Mouse (Mus musculus) heart, adult 2 months (tissue): ENCODE measurements around the gene Stxbp2. TPM values are rescaled to one million over a fixed set of nuclear protein-coding genes. Genes with fewer than 3 reads are reported as not detected.
A peak's percentile ranks its signal among the peaks of the same experiment; 100 is the strongest.

Experiments
- DNase-seq, 2 experiments: peaks; one replicate each; pipeline ENCODE4 v3.0.0; 2021
- H3K27ac ChIP-seq: fragments of 200-600 bp; 2 replicates; pipeline ENCODE4 v1.8.1; 2022
- H3K27me3 ChIP-seq: fragments of 200-500 bp; 2 replicates; pipeline ENCODE4 v1.6.1; 2012; ENCODE audit warnings: mild to moderate bottlenecking, low read length, inconsistent platforms, mixed read lengths; ENCODE audit not compliant: control insufficient read depth, insufficient read depth
- H3K36me3 ChIP-seq: fragments of 200-500 bp; 2 replicates; pipeline ENCODE4 v1.6.1; 2012; ENCODE audit warnings: low read length, inconsistent platforms; ENCODE audit not compliant: control insufficient read depth, insufficient read depth
- H3K4me1 ChIP-seq: fragments of 200-500 bp; 2 replicates; pipeline ENCODE4 v1.6.1; 2011; ENCODE audit warnings: low read length; ENCODE audit not compliant: control insufficient read depth, insufficient read depth
- H3K4me3 ChIP-seq: fragments of 200-600 bp; 2 replicates; pipeline ENCODE4 v1.8.1; 2022
- H3K79me2 ChIP-seq: fragments of 200-500 bp; replicated peaks from 2 replicates; pipeline ENCODE4 v1.6.1; 2012; ENCODE audit warnings: mild to moderate bottlenecking, inconsistent platforms, low read length, moderate library complexity, mixed read lengths; ENCODE audit not compliant: control insufficient read depth, insufficient read depth
- H3K9ac ChIP-seq: fragments of 200-500 bp; 2 replicates; pipeline ENCODE4 v1.6.1; 2012; ENCODE audit warnings: low read depth, mild to moderate bottlenecking, control low read depth, inconsistent platforms, low read length, mixed read lengths
- CTCF ChIP-seq: fragments of 200-600 bp; IDR thresholded peaks from 2 replicates; pipeline ENCODE4 v1.8.1; 2022; ENCODE audit warnings: antibody characterized with exemption, mild to moderate bottlenecking, moderate library complexity
- EP300 ChIP-seq: fragments of 200-500 bp; IDR thresholded peaks from 2 replicates; pipeline ENCODE4 v1.6.1; 2011; ENCODE audit warnings: low read depth, low read length, control low read depth; ENCODE audit not compliant: insufficient read depth
- POLR2A ChIP-seq: fragments of 200-500 bp; IDR thresholded peaks from 2 replicates; pipeline ENCODE4 v1.6.1; 2011; ENCODE audit warnings: mild to moderate bottlenecking, low read depth, low read length, control low read depth; ENCODE audit not compliant: insufficient read depth
- WGBS: fragments of 180-500 bp; shearing (Covaris S2); methylation state at CpG from one replicate; pipeline ENCODE4 v1.1.7; 2018; 5-methylcytosine and 5-hydroxymethylcytosine counted together
- intact Hi-C: fragments of 180-260 bp; cut with DNase I; formaldehyde crosslinking; loops from one replicate; pipeline ENCODE4 v1.15.1; 2025
- polyA plus RNA-seq: library from polyadenylated mRNA; depleted of rRNA; stranded (reverse); fragments of >200 nt; gene quantifications from 2 replicates; pipeline ENCODE4 v1.2.3, GENCODE M21; 2012
- total RNA-seq, 2 experiments: library from RNA; stranded (reverse); gene quantifications; 2 replicates each; pipeline ENCODE4 v1.2.3; 2021

Stxbp2 gene
- total and polyA plus RNA-seq, 3 experiments, result 5.7 to 9.6 (median 6.4) TPM

- peak within 1 kb of the TSS; percentile 45 for H3K4me3 ChIP-seq
- H3K36me3 ChIP-seq, result no peaks in the 10 kb centered on the region
- H3K27ac ChIP-seq, result peak within 1 kb of the TSS; percentile 19
- intact Hi-C loops, result loop anchor here (1.0 to 10.0 kb wide), 3 partner anchors 113 to 317 kb away; partner anchors contain the start of genes A430078G23Rik and Pex11g
- TF ChIP-seq CTCF, result peak; percentile 94
- peak; percentile 60; the same call in 1 of the 2 replicates for TF ChIP-seq EP300
- TF ChIP-seq POLR2A, result no peak
- no peaks in the 10 kb centered on the region for H3K79me2 ChIP-seq
- peak within 1 kb of the TSS; percentile 57 for H3K9ac ChIP-seq
- under 1% methylated on average over 23 of the region's 23 CpGs for WGBS
- H3K27me3 ChIP-seq, result no peaks in the 10 kb centered on the region
- H3K4me1 ChIP-seq, result no peaks in the 10 kb centered on the region
- peak; percentile 82 to 87 for DNase-seq
These were observed 41.3 kb downstream of the Stxbp2 start, which contains the start of gene Fcor for GRCm38 (mm10) chr8:3671980-3672491. Gene Fcor, minus strand, starts transcription at chr8:3672362.

- Histone ChIP-seq H3K27ac (no peak overlapping the region), H3K4me3 (no peak overlapping the region), H3K27me3 (no peaks in the 10 kb centered on the region), H3K9ac (no peak overlapping the region), H3K4me1 (0 out of 2 replicates have a peak, but pooled peaks cover 2% of the 10 kb centered on the region), H3K36me3 (no peaks in the 10 kb centered on the region), H3K79me2 (no peaks in the 10 kb centered on the region)
- WGBS, result 52% methylated on average over 3 of the region's 3 CpGs
- no peak for DNase-seq
- TF ChIP-seq CTCF (no peak), EP300 (no peak), POLR2A (no peak)
- intact Hi-C loops, result loop anchor here (5.0 to 10.0 kb wide), 2 partner anchors 207 to 320 kb away; partner anchors contain the start of genes A430078G23Rik and Pex11g
These were observed 43.9 kb downstream of the Stxbp2 start for GRCm38 (mm10) chr8:3674671-3675070.

DNA sequence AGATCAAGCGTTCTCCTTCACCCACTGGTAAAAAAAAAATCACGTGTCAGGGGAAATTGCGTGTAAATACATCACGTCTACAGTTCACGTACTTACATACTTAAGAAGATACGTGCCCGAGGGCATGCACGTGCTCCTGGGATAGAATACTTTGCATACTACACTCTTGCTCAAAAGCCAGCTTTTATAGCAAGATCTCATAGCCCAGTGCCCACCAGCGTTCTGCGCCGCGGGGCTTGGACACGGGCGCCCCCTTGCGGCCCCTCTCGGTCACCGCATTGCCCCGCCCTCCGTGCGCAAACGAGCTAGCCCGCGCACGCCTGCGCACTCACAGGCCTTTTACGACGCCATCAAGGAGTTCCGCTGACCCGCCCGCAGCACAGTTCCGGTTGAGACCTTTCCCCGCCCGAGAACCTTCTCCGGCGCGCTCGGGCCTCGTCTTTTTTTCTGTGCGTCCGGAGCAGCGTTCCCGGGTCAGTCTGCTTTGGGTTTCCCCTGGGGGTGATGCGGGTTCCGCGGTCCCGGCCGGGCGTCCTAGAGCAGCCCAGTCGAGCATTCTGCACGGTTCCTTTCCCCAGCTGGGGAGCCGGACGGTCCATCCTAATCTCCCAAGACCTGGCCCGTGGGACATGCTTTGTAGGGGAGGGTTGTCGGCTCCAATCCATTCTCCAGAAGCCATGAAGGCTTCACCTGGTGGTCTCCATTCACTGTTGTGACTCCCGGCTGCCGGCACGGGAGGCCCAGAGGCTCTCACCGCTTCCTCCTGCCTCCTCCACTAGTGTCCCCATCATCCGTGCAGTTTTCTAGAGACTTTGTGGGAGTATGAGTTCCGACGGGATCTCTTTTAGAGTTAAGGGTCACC lies 45.6 kb downstream of the Stxbp2 start, which contains the start of gene Trappc5:
Trappc5 (plus strand) TSS at position 169 of the 862 bp plus-strand sequence.
- peak within 1 kb of the TSS; percentile 94 for H3K27ac ChIP-seq
- WGBS, result under 1% methylated on average over 61 of the region's 61 CpGs
- intact Hi-C loops, result loop anchor here (2.0 to 10.0 kb wide), 2 partner anchors 56 to 322 kb away; partner anchors contain the start of genes A430078G23Rik, Pet100 and Xab2
- TF ChIP-seq EP300 (0 out of 2 replicates have a peak, but pooled peaks have one; percentile 46), POLR2A (peak; percentile 88), CTCF (no peak)
- peak within 1 kb of the TSS; percentile 83 for H3K9ac ChIP-seq
- 0 out of 2 replicates have a peak, but pooled peaks cover 2% of the 10 kb centered on the region for H3K4me1 ChIP-seq
- no peaks in the 10 kb centered on the region for H3K36me3 ChIP-seq
- H3K4me3 ChIP-seq, result peak within 1 kb of the TSS; percentile 91
- peak; percentile 95 to 96 for DNase-seq
- H3K79me2 ChIP-seq, result no peaks in the 10 kb centered on the region
- H3K27me3 ChIP-seq, result no peaks in the 10 kb centered on the region

DNA sequence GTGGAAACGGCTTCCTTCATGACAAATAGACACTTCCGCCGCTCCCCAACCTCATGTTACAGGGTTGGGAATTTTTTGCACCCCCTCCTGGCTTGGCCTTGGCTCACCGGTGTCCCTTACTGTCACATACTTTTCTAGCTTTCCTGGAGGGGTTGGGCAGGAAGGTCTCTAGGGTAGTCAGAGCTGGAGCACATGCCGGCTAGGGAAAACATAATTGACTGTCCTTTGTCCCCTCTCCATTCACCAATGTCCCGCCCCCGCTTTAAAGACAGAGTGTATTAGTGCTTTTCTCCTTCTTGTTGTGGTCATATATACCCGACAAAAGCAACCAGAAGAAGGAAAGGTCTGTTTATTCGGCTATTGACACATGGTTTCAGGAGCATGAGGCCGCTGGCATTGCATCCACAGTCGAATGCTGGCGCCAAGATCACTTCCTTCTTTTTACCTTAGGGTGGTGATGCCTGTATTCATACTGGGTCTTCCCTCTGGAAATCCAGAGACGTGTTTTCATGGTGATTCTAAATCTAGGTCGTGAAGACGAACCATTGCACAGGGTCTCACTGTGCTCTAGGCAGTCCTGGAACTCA lies 46.3 kb downstream of the Stxbp2 start:
- H3K36me3 ChIP-seq, result no peaks in the 10 kb centered on the region
- H3K79me2 ChIP-seq, result no peaks in the 10 kb centered on the region
- 2% methylated on average over 15 of the region's 15 CpGs for WGBS
- 0 out of 2 replicates have a peak, but pooled peaks cover 2% of the 10 kb centered on the region for H3K4me1 ChIP-seq
- H3K4me3 ChIP-seq, result peak overlapping the region; percentile 91
- peak overlapping the region; percentile 94 for H3K27ac ChIP-seq
- H3K9ac ChIP-seq, result peak overlapping the region; percentile 83
- TF ChIP-seq POLR2A, result no peak
- intact Hi-C loops, result loop anchor here (2.0 to 10.0 kb wide), 2 partner anchors 56 to 322 kb away; partner anchors contain the start of genes A430078G23Rik, Pet100 and Xab2
- DNase-seq, result no peak
- H3K27me3 ChIP-seq, result no peaks in the 10 kb centered on the region

GRCm38 (mm10) chr8:3678831-3679230 lies 48.1 kb downstream of the Stxbp2 start:
- Histone ChIP-seq H3K36me3 (no peaks in the 10 kb centered on the region), H3K79me2 (no peaks in the 10 kb centered on the region), H3K4me1 (0 out of 2 replicates have a peak, but pooled peaks cover 2% of the 10 kb centered on the region), H3K4me3 (no peak overlapping the region), H3K9ac (no peak overlapping the region), H3K27me3 (no peaks in the 10 kb centered on the region), H3K27ac (no peak overlapping the region)
- WGBS, result 97% methylated on average over 23 of the region's 23 CpGs
- TF ChIP-seq CTCF, result no peak
- no peak for TF ChIP-seq POLR2A
- TF ChIP-seq EP300, result no peak
- DNase-seq, result no peak
- intact Hi-C loops, result loop anchor here (10.0 kb wide), 1 partner anchor 324 kb away; the partner anchor contains the start of gene A430078G23Rik
